Mouse (Mus musculus) MEL (cell line): ENCODE data around the gene Prrg2.

Experiments
- CTCF ChIP-seq, 3 experiments: IDR thresholded peaks in 2 of 3; conservative IDR thresholded peaks in 1 of 3; 2 replicates each; pipeline ENCODE4 v1.5.1; 2011 to 2012; ENCODE audit warnings: low read length in 3 of 3, low read depth in 2 of 3, mild to moderate bottlenecking in 2 of 3, improper control_type of control experiment in 1 of 3, inconsistent platforms in 1 of 3, mixed read lengths in 1 of 3, moderate library complexity in 1 of 3; ENCODE audit not compliant: control insufficient read depth in 1 of 3, insufficient read depth in 1 of 3, poor library complexity in 1 of 3, severe bottlenecking in 1 of 3
- E2F4 ChIP-seq: IDR thresholded peaks from 2 replicates; pipeline ENCODE4 v1.6.1; 2011; ENCODE audit warnings: low read depth, low read length, improper control_type of control experiment, borderline replicate concordance

DNA sequence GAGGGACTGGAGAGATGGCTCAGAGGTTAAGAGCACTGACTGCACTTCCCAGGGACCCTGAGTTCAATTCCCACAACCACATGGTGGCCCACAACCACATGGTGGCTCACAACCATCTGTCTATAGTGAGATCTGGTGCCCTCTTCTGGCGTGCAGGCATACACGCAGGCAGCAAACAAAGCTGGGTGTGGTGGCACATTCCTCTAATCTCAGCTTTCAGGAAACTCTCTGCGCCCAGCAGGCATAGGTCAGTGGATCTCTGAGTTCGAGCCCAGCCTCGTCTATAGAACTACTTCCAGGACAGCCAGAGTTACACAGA, 5.5 kb upstream of the Prrg2 start:
- TF ChIP-seq CTCF (IDR thresholded peaks at IDR 0.05 in 2 of 3, conservative IDR thresholded peaks at IDR 0.05 in 1 of 3; ENCODE audit: control insufficient read depth in 1 of 3, insufficient read depth in 1 of 3, low read depth in 2 of 3, low read length in 3 of 3, poor library complexity in 1 of 3, severe bottlenecking in 1 of 3) (peak; percentile 76 to 86 (median 85)), E2F4 (no peak)
